Mouse (Mus musculus) urinary bladder, postnatal 10 days (tissue): Measurements from ENCODE around the gene Hook2.
A peak's percentile ranks its signal among the peaks of the same experiment; 100 is the strongest.

Experiments
- DNase-seq: peaks from one replicate; pipeline ENCODE4 v3.0.0; 2022; ENCODE audit warnings: low spot score

Gene Hook2

GRCm38 (mm10) chr8:85032622-85033311 is 42.4 kb downstream of the Hook2 start:
- DNase-seq = no peak

GRCm38 (mm10) chr8:85033867-85034266 is 43.5 kb downstream of the Hook2 start:
- no peak for DNase-seq

- DNase-seq = no peak
Observed at GRCm38 (mm10) chr8:85034764-85035163, 44.4 kb downstream of the Hook2 start.

- no peak for DNase-seq
Observed at GRCm38 (mm10) chr8:85035165-85035727, 44.8 kb downstream of the Hook2 start.

- DNase-seq = no peak
Observed at GRCm38 (mm10) chr8:85035728-85036310, 45.4 kb downstream of the Hook2 start.

- DNase-seq = no peak
Observed at GRCm38 (mm10) chr8:85036381-85036717, 45.9 kb downstream of the Hook2 start.

- peak; percentile 61 for DNase-seq
Observed at GRCm38 (mm10) chr8:85036718-85037365, 46.4 kb downstream of the Hook2 start, which contains the start of gene Tnpo2. Tnpo2 (plus strand) TSS chr8:85036915.

- no peak for DNase-seq
Observed at GRCm38 (mm10) chr8:85037366-85037680, 46.9 kb downstream of the Hook2 start.

GRCm38 (mm10) chr8:85037681-85038531 is 47.5 kb downstream of the Hook2 start:
- DNase-seq = no peak

GRCm38 (mm10) chr8:85043619-85044018 is 53.2 kb downstream of the Hook2 start:
- no peak for DNase-seq
